Mouse (Mus musculus): ENCODE results near the gene Pcgf2. TPM values are rescaled to one million over a fixed set of nuclear protein-coding genes. Genes with fewer than 3 reads are reported as not detected.
"Not testable (repeated sequence)": the region's sequence is repeated elsewhere in the genome, so short reads cannot be mapped to it uniquely, and the experiment has no call there.

The Pcgf2 gene
- total and polyA plus RNA-seq, 2 experiments = 0.37 to 12.0 TPM

DNA sequence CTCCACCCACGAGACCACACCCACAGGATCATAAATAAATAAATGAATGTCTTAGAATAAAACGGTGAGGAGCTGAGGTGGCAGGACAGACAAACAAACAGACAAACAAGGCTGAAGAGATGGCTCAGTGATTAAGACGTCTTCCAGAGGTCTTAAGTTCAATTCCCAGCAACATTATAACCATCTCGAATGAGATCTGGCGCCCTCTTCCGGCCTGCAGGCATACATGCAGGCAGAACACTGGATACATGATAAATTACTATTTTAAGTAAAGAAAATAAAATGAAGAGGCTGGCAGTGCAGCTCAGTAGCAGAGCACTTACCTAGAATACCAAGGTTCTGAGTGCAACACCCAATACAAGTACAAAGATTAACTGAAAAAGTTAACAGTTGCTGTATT is 38.4 kb upstream of the Pcgf2 start:
- Histone ChIP-seq H3K79me2 (ENCODE audit: control insufficient read depth, insufficient read depth, low read length) (peaks cover 33% of the 10 kb centered on the region), H3K27ac (replicated peaks; ENCODE audit: insufficient read depth, low read depth, low read length) (no peak overlapping the region), H3K36me3 (ENCODE audit: control insufficient read depth, insufficient read depth, low read length) (no peaks in the 10 kb centered on the region), H3K9ac (ENCODE audit: low read depth, low read length) (no peak overlapping the region), H3K27me3 (ENCODE audit: control insufficient read depth, insufficient read depth, low read length) (no peaks in the 10 kb centered on the region), H3K4me3 (ENCODE audit: insufficient read depth, low read depth, low read length) (no peak overlapping the region), H3K4me1 (ENCODE audit: control insufficient read depth, insufficient read depth, low read length) (peaks cover 22% of the 10 kb centered on the region)
- no peak for DNase-seq (ENCODE audit: extremely low read depth, low read depth, low spot score)
- WGBS = 66% methylated on average over 6 of the region's 6 CpGs
- TF ChIP-seq CTCF (IDR thresholded peaks at IDR 0.05; ENCODE audit: low read depth, low read length) (peak; percentile 56; the same call in 1 of the 2 replicates), POLR2A (IDR thresholded peaks at IDR 0.05; ENCODE audit: extremely low read depth, insufficient read depth, low read length) (no peak)

DNA sequence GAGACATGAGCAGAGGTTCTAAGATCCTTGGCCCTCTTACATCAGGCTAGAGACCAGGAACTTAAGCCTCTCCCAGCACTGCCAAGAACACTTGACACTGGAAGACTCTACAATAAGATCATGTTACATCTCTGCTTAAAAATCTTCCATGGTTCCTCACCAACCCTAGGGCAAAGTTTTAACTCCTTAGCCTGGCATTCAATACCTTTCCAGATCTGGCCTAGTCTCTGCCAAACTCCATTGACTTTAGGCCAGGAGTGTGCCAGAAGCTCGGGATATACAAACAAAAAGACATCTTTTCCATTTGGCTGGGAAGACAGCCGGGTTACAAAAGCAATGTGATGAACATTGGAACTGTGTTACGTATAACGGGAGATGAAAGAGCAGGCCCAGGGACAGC is 37.3 kb upstream of the Pcgf2 start:
- peaks cover 12% of the 10 kb centered on the region for H3K4me1 ChIP-seq (ENCODE audit: control insufficient read depth, insufficient read depth, low read length)
- H3K36me3 ChIP-seq (ENCODE audit: control insufficient read depth, insufficient read depth, low read length) = no peaks in the 10 kb centered on the region
- TF ChIP-seq POLR2A (IDR thresholded peaks at IDR 0.05; ENCODE audit: extremely low read depth, insufficient read depth, low read length) = no peak
- TF ChIP-seq CTCF (IDR thresholded peaks at IDR 0.05; ENCODE audit: low read depth, low read length) = no peak
- H3K4me3 ChIP-seq (ENCODE audit: insufficient read depth, low read depth, low read length) = no peak overlapping the region
- DNase-seq (ENCODE audit: extremely low read depth, low read depth, low spot score) = peak; percentile 96
- no peaks in the 10 kb centered on the region for H3K27me3 ChIP-seq (ENCODE audit: control insufficient read depth, insufficient read depth, low read length)
- 14% methylated on average over 4 of the region's 4 CpGs for WGBS
- peaks cover 25% of the 10 kb centered on the region for H3K79me2 ChIP-seq (ENCODE audit: control insufficient read depth, insufficient read depth, low read length)
- no peak overlapping the region for H3K9ac ChIP-seq (ENCODE audit: low read depth, low read length)
- H3K27ac ChIP-seq (replicated peaks; ENCODE audit: insufficient read depth, low read depth, low read length) = peak overlapping the region; percentile 67; the same call in 1 of the 2 replicates

DNA sequence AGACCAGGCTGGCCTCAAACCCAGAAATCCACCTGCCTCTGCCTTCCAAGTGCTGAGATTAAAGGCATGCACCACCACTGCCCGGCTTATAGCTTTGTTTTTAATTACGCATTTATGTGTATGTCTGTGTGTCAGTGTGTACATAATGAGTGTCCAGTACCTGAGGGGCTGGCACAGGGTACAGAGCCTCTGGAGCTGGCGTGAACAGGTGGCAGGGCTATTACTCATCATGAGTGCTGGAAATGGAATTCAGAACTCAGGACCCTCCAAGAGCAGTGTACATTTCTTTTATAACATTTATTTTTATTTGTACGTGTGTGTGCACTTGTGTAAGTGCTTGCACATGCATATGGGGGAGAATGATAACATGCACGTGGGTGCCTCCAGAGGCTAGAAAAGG is 36.3 kb upstream of the Pcgf2 start:
- 93% methylated on average over 5 of the region's 5 CpGs for WGBS

DNA sequence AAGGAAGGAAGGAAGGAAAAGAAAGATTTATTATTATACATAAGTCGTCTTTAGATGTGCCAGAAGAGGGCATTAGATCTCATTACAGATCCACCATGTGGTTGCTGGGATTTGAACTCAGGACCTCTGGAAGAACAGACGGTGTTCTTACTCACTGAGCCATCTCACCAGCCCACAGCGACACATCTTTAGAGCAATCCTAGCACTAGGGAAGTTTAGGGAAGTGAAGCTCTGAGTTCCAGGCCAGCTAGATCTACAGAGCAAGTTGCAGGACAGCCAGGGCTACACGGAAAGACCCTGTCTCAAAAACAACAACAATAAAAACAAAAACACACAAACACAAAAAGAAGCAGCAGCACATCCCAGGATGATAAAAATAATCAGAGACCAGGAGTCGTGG is 34.5 kb upstream of the Pcgf2 start:
- WGBS = 81% methylated on average over 5 of the region's 5 CpGs
- not testable (repeated sequence) for H3K4me1 ChIP-seq (ENCODE audit: control insufficient read depth, insufficient read depth, low read length); H3K27me3 ChIP-seq (ENCODE audit: control insufficient read depth, insufficient read depth, low read length); H3K27ac ChIP-seq (replicated peaks; ENCODE audit: insufficient read depth, low read depth, low read length); H3K4me3 ChIP-seq (ENCODE audit: insufficient read depth, low read depth, low read length); H3K79me2 ChIP-seq (ENCODE audit: control insufficient read depth, insufficient read depth, low read length); H3K9ac ChIP-seq (ENCODE audit: low read depth, low read length); DNase-seq (ENCODE audit: extremely low read depth, low read depth, low spot score)
- H3K36me3 ChIP-seq (ENCODE audit: control insufficient read depth, insufficient read depth, low read length) = peaks cover 12% of the 10 kb centered on the region

More for the DNA sequence above, 36.3 kb upstream of the Pcgf2 start:
- Histone ChIP-seq H3K79me2 (ENCODE audit: control insufficient read depth, insufficient read depth, low read length) (peaks cover 18% of the 10 kb centered on the region; the same call in 1 of the 2 replicates), H3K4me3 (ENCODE audit: insufficient read depth, low read depth, low read length) (no peak overlapping the region), H3K9ac (ENCODE audit: low read depth, low read length) (no peak overlapping the region), H3K4me1 (ENCODE audit: control insufficient read depth, insufficient read depth, low read length) (peaks cover 11% of the 10 kb centered on the region), H3K36me3 (ENCODE audit: control insufficient read depth, insufficient read depth, low read length) (peaks cover 3% of the 10 kb centered on the region; the same call in 1 of the 2 replicates), H3K27me3 (ENCODE audit: control insufficient read depth, insufficient read depth, low read length) (no peaks in the 10 kb centered on the region), H3K27ac (replicated peaks; ENCODE audit: insufficient read depth, low read depth, low read length) (no peak overlapping the region)
- DNase-seq (ENCODE audit: extremely low read depth, low read depth, low spot score) = no peak
- TF ChIP-seq CTCF (IDR thresholded peaks at IDR 0.05; ENCODE audit: low read depth, low read length) = no peak
- TF ChIP-seq POLR2A (IDR thresholded peaks at IDR 0.05; ENCODE audit: extremely low read depth, insufficient read depth, low read length) = no peak

DNA sequence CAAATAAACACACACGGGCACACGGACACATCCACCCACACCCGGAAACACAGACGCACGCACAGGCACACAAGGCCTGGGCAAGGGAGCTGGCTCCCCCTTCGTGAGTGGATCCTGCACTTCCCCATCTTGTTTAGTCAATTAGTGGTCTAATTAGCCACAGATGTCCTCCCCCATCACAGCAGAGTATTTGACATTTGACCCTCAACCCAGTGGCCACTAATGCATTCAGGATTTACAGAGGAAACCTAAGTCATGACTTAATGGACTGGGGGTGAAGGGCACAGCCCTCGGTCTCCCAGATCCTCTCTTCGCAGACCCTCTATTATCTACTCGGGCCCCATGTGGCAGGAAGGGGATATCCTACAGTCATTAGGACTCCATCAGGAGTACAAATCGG is 33.4 kb upstream of the Pcgf2 start:
- peaks cover 5% of the 10 kb centered on the region for H3K4me1 ChIP-seq (ENCODE audit: control insufficient read depth, insufficient read depth, low read length)
- H3K27me3 ChIP-seq (ENCODE audit: control insufficient read depth, insufficient read depth, low read length) = no peaks in the 10 kb centered on the region
- H3K27ac ChIP-seq (replicated peaks; ENCODE audit: insufficient read depth, low read depth, low read length) = no peak overlapping the region
- TF ChIP-seq CTCF (IDR thresholded peaks at IDR 0.05; ENCODE audit: low read depth, low read length) = no peak
- no peak for TF ChIP-seq POLR2A (IDR thresholded peaks at IDR 0.05; ENCODE audit: extremely low read depth, insufficient read depth, low read length)
- peaks cover 12% of the 10 kb centered on the region for H3K36me3 ChIP-seq (ENCODE audit: control insufficient read depth, insufficient read depth, low read length)
- no peak overlapping the region for H3K9ac ChIP-seq (ENCODE audit: low read depth, low read length)
- DNase-seq (ENCODE audit: extremely low read depth, low read depth, low spot score) = no peak
- H3K79me2 ChIP-seq (ENCODE audit: control insufficient read depth, insufficient read depth, low read length) = peaks cover 6% of the 10 kb centered on the region; the same call in 1 of the 2 replicates
- H3K4me3 ChIP-seq (ENCODE audit: insufficient read depth, low read depth, low read length) = no peak overlapping the region
- 58% methylated on average over 10 of the region's 10 CpGs for WGBS

DNA sequence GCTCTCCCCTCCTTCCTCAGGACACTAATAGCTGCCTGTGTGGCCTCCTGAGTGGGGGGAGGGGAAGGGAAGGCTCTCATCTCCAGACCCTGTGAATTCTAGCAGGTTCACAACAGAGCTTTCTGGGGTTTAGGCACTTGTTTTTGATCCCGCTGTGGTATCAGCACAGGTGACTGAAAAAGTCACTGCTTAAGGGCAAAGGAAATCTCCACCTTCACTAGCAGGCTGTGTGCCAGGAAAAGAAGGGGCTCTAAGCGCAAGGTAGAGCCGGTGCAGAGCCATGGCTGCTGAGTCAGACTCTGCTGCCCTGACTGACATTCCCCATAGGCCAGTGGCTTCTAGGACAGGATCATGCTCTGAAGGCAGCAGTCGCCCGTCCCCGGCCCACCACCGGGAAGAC is 28.4 kb upstream of the Pcgf2 start:
- no peak for TF ChIP-seq CTCF (IDR thresholded peaks at IDR 0.05; ENCODE audit: low read depth, low read length)
- no peak for TF ChIP-seq POLR2A (IDR thresholded peaks at IDR 0.05; ENCODE audit: extremely low read depth, insufficient read depth, low read length)
- no peak overlapping the region for H3K27ac ChIP-seq (replicated peaks; ENCODE audit: insufficient read depth, low read depth, low read length)
- 0 out of 2 replicates have a peak, but pooled peaks cover 1% of the 10 kb centered on the region for H3K4me1 ChIP-seq (ENCODE audit: control insufficient read depth, insufficient read depth, low read length)
- H3K27me3 ChIP-seq (ENCODE audit: control insufficient read depth, insufficient read depth, low read length) = no peaks in the 10 kb centered on the region
- H3K79me2 ChIP-seq (ENCODE audit: control insufficient read depth, insufficient read depth, low read length) = 0 out of 2 replicates have a peak, but pooled peaks cover 3% of the 10 kb centered on the region
- 93% methylated on average over 7 of the region's 7 CpGs for WGBS
- no peak for DNase-seq (ENCODE audit: extremely low read depth, low read depth, low spot score)
- H3K36me3 ChIP-seq (ENCODE audit: control insufficient read depth, insufficient read depth, low read length) = peaks cover 16% of the 10 kb centered on the region
- no peak overlapping the region for H3K4me3 ChIP-seq (ENCODE audit: insufficient read depth, low read depth, low read length)
- no peak overlapping the region for H3K9ac ChIP-seq (ENCODE audit: low read depth, low read length)

Measured in liver, adult 2 months (tissue).